ENCODE assay signal across 17 mouse cellular contexts in the genomic region with DNA sequence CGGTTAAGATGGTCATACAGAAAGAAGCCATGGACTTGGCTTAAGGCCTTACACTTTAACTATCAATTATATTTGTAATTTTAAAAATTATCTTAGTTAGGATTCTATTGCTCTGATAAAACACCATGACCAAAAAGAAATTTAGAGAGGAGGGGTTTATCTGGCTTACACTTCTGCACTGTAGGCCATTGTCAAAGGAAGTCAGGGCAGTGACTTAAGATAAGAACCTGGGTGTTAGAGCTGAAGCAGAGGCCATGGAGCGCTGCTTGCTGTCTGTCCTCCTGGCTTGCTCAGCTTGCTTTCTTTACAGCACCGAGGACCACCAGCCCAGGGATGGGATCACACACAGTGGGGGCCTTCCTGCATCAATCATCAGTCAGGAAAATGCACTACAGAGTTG. TPM values are rescaled to one million over a fixed set of nuclear protein-coding genes. Genes with fewer than 3 reads are reported as not detected.
"Had no signal": no experiment of that assay in that cellular context is flagged by ENCODE, and none has a peak within 500 bp of the region (broad histone marks: within the 10 kb centered on the region; RNA-seq: fewer than 3 reads in every experiment).

No protein-coding gene starts in this region.

- H3K9me3 ChIP-seq: limb, embryonic 12.5 days; lung, embryonic 15.5 days; midbrain, embryonic 10.5 days; neural tube, embryonic 15.5 days had no signal

- DNase-seq: kidney, adult 18-20 months; kidney, postnatal 10 days; kidney, postnatal 4 days; midbrain, embryonic 14.5 days; right cerebral cortex, postnatal 4 days; spleen, adult 18-20 months; thymus, adult 18-20 months; thymus, postnatal 36 days had no signal

- H3K36me3 ChIP-seq: limb, embryonic 12.5 days; lung, embryonic 15.5 days; midbrain, embryonic 10.5 days; neural tube, embryonic 15.5 days had no signal

- H3K4me1 ChIP-seq: limb, embryonic 12.5 days; lung, embryonic 15.5 days; neural tube, embryonic 15.5 days had no signal

- H3K27me3 ChIP-seq: limb, embryonic 12.5 days; lung, embryonic 15.5 days; neural tube, embryonic 15.5 days had no signal

- H3K4me2 ChIP-seq: limb, embryonic 12.5 days; lung, embryonic 15.5 days; neural tube, embryonic 15.5 days had no signal

- H3K4me3 ChIP-seq: layer of hippocampus, adult 2 months; limb, embryonic 12.5 days; lung, embryonic 15.5 days; midbrain, embryonic 10.5 days; myocyte; neural tube, embryonic 15.5 days had no signal

- H3K27ac ChIP-seq: layer of hippocampus, adult 2 months; limb, embryonic 12.5 days; lung, embryonic 15.5 days; midbrain, embryonic 10.5 days; neural tube, embryonic 15.5 days had no signal

- H3K9ac ChIP-seq: limb, embryonic 12.5 days; lung, embryonic 15.5 days; neural tube, embryonic 15.5 days had no signal

RNA-seq across cellular contexts. Expression of gene Gpa33, which starts 17.6 kb away (rescaled TPM):
- total RNA-seq: layer of hippocampus, adult 2 months; layer of hippocampus, postnatal 10 days; left cerebral cortex, postnatal 36 days; liver, adult 2 months had no signal
- polyA plus RNA-seq: lung, embryonic 15.5 days; midbrain, embryonic 14.5 days; neural tube, embryonic 15.5 days had no signal

RNA-seq across cellular contexts. Expression of gene Dusp27, which starts 19.9 kb away (rescaled TPM):
- total RNA-seq: layer of hippocampus, adult 2 months; liver, adult 2 months had no signal
- polyA plus RNA-seq: liver, adult 2 months had no signal
